Mouse (Mus musculus): ENCODE measurements around the gene Lce1d. TPM values are rescaled to one million over a fixed set of nuclear protein-coding genes. Genes with fewer than 3 reads are reported as not detected.

Lce1d gene
- total RNA-seq (2021): not detected

GRCm38 (mm10) chr3:92687110-92687509 lies at the start of gene Lce1d:
Gene Lce1d, minus strand, starts transcription at chr3:92687210.
- no peak for DNase-seq (ENCODE audit: extremely low spot score in 1 of 2, low spot score in 1 of 2)

- DNase-seq (ENCODE audit: extremely low spot score in 1 of 2, low spot score in 1 of 2): no peak
These were observed 35.6 kb upstream of the Lce1d start for GRCm38 (mm10) chr3:92722631-92723030.

- no peak for DNase-seq (ENCODE audit: extremely low spot score in 1 of 2, low spot score in 1 of 2)
These were observed 33.2 kb upstream of the Lce1d start, which contains the start of gene Lce1f for GRCm38 (mm10) chr3:92720250-92720649. Gene Lce1f, minus strand, starts transcription at chr3:92720350.

- no peak for DNase-seq (ENCODE audit: extremely low spot score in 1 of 2, low spot score in 1 of 2)
These were observed 28.1 kb upstream of the Lce1d start for GRCm38 (mm10) chr3:92715122-92715521.

GRCm38 (mm10) chr3:92708974-92709373 lies 22.0 kb upstream of the Lce1d start, which contains the start of gene Lce1e:
Gene Lce1e, minus strand, starts transcription at chr3:92709074.
- DNase-seq (ENCODE audit: extremely low spot score in 1 of 2, low spot score in 1 of 2): no peak

- no peak for DNase-seq (ENCODE audit: extremely low spot score in 1 of 2, low spot score in 1 of 2)
These were observed 7.6 kb upstream of the Lce1d start for GRCm38 (mm10) chr3:92694613-92695012.

- no peak for DNase-seq (ENCODE audit: extremely low spot score in 1 of 2, low spot score in 1 of 2)
These were observed 4.7 kb upstream of the Lce1d start for GRCm38 (mm10) chr3:92691688-92692087.

- DNase-seq (ENCODE audit: extremely low spot score in 1 of 2, low spot score in 1 of 2): peak in 1 of 2 experiments; percentile 4
These were observed 2.1 kb upstream of the Lce1d start for GRCm38 (mm10) chr3:92689154-92689553.

GRCm38 (mm10) chr3:92678947-92679346 lies 8.1 kb downstream of the Lce1d start, which contains the start of gene Lce1c:
Gene Lce1c, plus strand, starts transcription at chr3:92679247.
- no peak for DNase-seq (ENCODE audit: extremely low spot score in 1 of 2, low spot score in 1 of 2)

GRCm38 (mm10) chr3:92670215-92670614 lies 16.8 kb downstream of the Lce1d start, which contains the start of gene Lce1a2:
Gene Lce1a2, minus strand, starts transcription at chr3:92670315.
- DNase-seq (ENCODE audit: extremely low spot score in 1 of 2, low spot score in 1 of 2): no peak

- DNase-seq (ENCODE audit: extremely low spot score in 1 of 2, low spot score in 1 of 2): no peak
These were observed 30.2 kb downstream of the Lce1d start, which contains the start of gene Lce1b for GRCm38 (mm10) chr3:92656826-92657225. Gene Lce1b, minus strand, starts transcription at chr3:92656926.

GRCm38 (mm10) chr3:92648207-92648606 lies 38.8 kb downstream of the Lce1d start, which contains the start of gene Lce1a1:
Gene Lce1a1, minus strand, starts transcription at chr3:92648307.
- DNase-seq (ENCODE audit: extremely low spot score in 1 of 2, low spot score in 1 of 2): no peak

GRCm38 (mm10) chr3:92639854-92640253 lies 47.2 kb downstream of the Lce1d start:
- DNase-seq (ENCODE audit: extremely low spot score in 1 of 2, low spot score in 1 of 2): no peak

- no peak for DNase-seq (ENCODE audit: extremely low spot score in 1 of 2, low spot score in 1 of 2)
These were observed 48.4 kb downstream of the Lce1d start for GRCm38 (mm10) chr3:92638653-92638991.

GRCm38 (mm10) chr3:92637745-92638652 lies 49.0 kb downstream of the Lce1d start:
- no peak for DNase-seq (ENCODE audit: extremely low spot score in 1 of 2, low spot score in 1 of 2)

Other genes starting within 250 kb of the Lce1d start
- not detected for gene Sprr1b, start 248.4 kb downstream of the Lce1d start, total RNA-seq (2021)
- gene Sprr3, start 228.5 kb downstream of the Lce1d start, total RNA-seq (2021): not detected
- not detected for gene Sprr1a, start 201.3 kb downstream of the Lce1d start, total RNA-seq (2021)
- gene Sprr4, start 186.7 kb downstream of the Lce1d start, total RNA-seq (2021): not detected
- not detected for gene 2310046K23Rik, start 152.7 kb downstream of the Lce1d start, total RNA-seq (2021)
- not detected for gene Ivl, start 113.5 kb downstream of the Lce1d start, total RNA-seq (2021)
- not detected for gene Smcp, start 98.2 kb downstream of the Lce1d start, total RNA-seq (2021)
- not detected for gene 2210017I01Rik, start 79.7 kb downstream of the Lce1d start, total RNA-seq (2021)
- not detected for gene Lce6a, start 65.5 kb downstream of the Lce1d start, total RNA-seq (2021)
- gene Lce1a1, start 38.9 kb downstream of the Lce1d start, total RNA-seq (2021): not detected
- gene Lce1b, start 30.3 kb downstream of the Lce1d start, total RNA-seq (2021): not detected
- not detected for gene Lce1a2, start 16.9 kb downstream of the Lce1d start, total RNA-seq (2021)
- not detected for gene Lce1c, start 8.0 kb downstream of the Lce1d start, total RNA-seq (2021)
- gene Lce1e, start 21.9 kb upstream of the Lce1d start, total RNA-seq (2021): not detected
- gene Lce1f, start 33.1 kb upstream of the Lce1d start, total RNA-seq (2021): not detected
- gene Gm38119, start 51.9 kb upstream of the Lce1d start, total RNA-seq (2021): not detected
- not detected for gene Lce1g, start 65.1 kb upstream of the Lce1d start, total RNA-seq (2021)
- gene Lce1h, start 77.9 kb upstream of the Lce1d start, total RNA-seq (2021): not detected
- gene Lce1i, start 91.7 kb upstream of the Lce1d start, total RNA-seq (2021): not detected
- not detected for gene Lce1j, start 103.3 kb upstream of the Lce1d start, total RNA-seq (2021)
- not detected for gene Lce1k, start 120.7 kb upstream of the Lce1d start, total RNA-seq (2021)
- gene Kprp, start 140.0 kb upstream of the Lce1d start, total RNA-seq (2021): not detected
- not detected for gene Lce1l, start 164.1 kb upstream of the Lce1d start, total RNA-seq (2021)
- not detected for gene 2310050C09Rik, start 183.0 kb upstream of the Lce1d start, total RNA-seq (2021)
- not detected for gene Lce3a, start 239.0 kb upstream of the Lce1d start, total RNA-seq (2021)
- gene Lce3b, start 245.8 kb upstream of the Lce1d start, total RNA-seq (2021): not detected